Mouse (Mus musculus) spleen, postnatal 36 days (tissue): Measurements from ENCODE around the gene Lmna.
A peak's percentile ranks its signal among the peaks of the same experiment; 100 is the strongest.

Experiments used
- DNase-seq, 2 experiments: peaks; one replicate each; pipeline ENCODE4 v3.0.0; 2022; ENCODE audit warnings: low spot score in 2 of 2, mixed read lengths in 1 of 2

Gene Lmna

GRCm38 (mm10) chr3:88521156-88521555, 11.4 kb upstream of the Lmna start:
- DNase-seq, result no peak

DNA sequence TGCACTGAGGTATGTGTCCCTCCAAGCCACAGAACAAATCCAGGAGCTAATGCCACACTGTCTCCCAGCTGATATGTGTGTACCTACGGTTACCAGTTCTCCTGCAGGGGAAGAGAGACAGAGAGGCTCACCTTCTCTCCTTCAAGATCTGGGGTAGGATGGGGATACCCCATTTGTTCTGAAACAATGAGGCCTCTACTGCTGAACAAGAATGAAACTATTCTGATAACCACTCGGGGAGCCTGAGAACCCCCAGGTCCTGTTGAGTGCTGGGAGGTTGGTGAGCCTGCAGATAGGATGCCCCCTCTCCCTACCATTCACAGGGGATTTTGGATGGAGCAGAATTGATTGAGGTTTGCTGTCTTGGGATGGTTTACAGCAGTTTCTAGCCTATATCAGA, 10.3 kb upstream of the Lmna start:
- DNase-seq, result no peak

GRCm38 (mm10) chr3:88518411-88518810, 8.7 kb upstream of the Lmna start:
- no peak for DNase-seq

- DNase-seq, result no peak
These were observed 6.7 kb upstream of the Lmna start for GRCm38 (mm10) chr3:88516407-88516806.

DNA sequence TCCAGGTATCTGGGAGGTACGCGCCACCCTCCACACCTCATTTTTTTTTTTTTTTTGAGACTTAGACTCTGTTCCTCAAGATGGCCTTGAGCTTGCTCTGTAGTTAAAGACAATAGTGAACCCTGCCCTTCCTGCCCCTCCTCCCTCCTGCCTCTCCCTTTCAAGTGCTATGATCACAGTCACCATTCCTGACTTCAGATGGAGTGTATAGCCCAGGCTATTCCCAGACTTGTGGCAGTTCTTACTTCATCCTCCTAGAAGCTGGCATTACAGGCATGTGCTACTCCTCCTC, 5.3 kb upstream of the Lmna start:
- DNase-seq, result no peak

- DNase-seq, result no peak
These were observed 4.7 kb upstream of the Lmna start for GRCm38 (mm10) chr3:88514231-88515094.

DNA sequence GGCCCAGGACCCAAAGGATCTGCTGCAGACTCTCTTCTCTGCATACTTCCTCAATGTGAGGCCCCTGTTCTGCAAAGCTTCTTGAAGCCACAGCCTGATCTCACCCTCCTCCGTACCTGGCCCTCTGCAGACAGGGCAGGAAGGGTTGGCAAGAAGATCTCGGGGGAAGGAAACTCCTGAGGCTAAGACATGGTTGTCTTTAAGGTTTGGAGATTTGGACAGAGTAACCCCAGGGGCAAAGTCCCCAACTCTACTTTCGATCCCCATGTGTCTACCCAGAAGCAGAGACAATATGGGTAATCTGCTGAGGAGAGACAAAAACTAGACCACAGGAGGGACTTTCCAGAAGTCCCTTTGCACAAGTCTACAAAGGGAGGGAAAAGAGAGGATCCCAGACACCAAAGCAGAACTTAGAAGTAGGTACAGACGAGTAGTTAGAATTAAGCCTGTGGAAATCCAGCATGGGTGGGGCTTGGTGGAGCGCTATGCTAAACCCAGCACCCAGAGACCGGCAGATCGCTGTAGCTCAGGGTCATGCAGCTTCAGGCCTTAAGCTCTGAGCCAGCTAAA, 3.9 kb upstream of the Lmna start:
- DNase-seq, result no peak

- DNase-seq, result no peak
These were observed 3.3 kb upstream of the Lmna start for GRCm38 (mm10) chr3:88512896-88513545.

- no peak for DNase-seq
These were observed 2.6 kb upstream of the Lmna start for GRCm38 (mm10) chr3:88512141-88512895.

GRCm38 (mm10) chr3:88511559-88511958, 1.8 kb upstream of the Lmna start:
- DNase-seq, result no peak

DNA sequence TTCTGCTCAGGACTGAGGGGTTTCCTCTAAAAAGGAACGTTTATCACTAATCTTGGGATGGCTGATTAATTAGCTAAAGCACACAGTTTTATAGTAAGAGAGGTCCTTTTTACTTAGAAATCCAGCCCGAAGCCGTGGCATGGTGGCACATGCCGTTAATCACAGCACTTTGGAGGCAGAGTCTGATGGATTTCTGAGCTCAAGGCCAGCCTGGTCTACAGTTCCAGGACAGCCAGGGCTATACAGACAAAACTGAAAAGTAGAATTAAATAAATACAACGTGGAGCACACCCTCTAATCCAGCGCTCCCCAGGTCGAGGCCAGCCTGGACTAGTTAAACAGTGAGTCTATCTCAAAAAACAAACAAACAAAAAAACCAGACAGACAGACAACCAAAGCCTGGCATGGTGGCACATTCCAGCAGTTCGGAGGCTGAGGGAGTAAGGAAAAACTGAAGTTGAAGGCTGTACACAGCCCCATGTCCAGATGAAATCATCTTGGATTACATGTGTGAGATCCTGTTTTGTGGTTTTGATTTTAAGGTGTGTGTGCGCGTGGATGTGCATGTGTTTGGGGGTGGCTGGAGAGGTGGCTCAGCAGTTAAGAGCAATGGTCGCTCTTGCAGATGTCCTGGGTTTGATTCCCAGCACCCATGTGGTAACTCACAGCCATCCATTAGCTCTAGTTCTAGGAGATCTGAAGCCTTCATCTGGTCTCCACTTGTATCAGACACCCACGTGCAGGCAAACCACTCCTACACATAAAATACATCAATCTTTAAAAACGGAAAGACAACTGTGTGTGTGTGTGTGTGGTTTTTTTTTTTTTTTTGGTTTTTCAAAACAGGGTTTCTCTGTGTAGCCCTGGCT, 899 bp upstream of the Lmna start:
- no peak for DNase-seq

DNA sequence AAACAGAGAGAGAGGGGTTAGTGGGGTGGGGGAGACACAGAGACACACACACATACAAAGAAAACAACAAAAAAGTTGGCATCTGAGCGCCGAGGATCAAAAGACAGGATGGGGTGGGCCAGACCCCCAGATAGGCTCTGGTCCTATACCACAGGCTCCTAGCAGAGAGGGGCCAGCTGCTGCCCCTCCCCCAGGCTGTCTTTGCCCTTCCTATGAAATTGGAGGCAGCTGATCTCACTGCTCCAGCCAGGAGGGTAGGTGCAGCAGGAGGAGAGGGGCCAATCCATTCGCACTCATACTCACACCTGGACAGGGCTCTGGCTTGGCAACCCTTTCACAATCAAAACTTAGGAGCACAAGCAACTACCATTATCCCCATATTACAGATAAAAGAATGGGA, 506 bp downstream of the Lmna start:
- no peak for DNase-seq

DNA sequence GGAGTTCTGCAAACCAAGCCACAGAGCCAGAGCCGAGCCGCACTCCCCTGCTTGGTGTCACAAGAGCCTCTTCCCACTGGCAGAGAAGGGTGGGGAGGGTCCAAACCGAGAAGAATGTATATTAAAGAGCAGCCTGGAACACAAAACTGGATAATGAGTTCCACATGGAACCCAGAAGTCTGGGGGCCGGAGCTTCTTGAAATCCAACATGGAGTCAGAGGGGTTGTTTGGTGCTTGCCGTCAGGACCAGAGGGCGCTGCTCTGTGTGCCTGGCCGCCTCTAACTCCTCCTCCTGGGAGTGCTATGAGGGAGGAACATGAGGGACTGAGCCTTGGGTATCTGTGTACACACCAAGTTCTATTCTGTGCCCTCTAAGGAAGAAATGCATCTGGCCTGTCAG, 4.0 kb downstream of the Lmna start:
- DNase-seq, result no peak

DNA sequence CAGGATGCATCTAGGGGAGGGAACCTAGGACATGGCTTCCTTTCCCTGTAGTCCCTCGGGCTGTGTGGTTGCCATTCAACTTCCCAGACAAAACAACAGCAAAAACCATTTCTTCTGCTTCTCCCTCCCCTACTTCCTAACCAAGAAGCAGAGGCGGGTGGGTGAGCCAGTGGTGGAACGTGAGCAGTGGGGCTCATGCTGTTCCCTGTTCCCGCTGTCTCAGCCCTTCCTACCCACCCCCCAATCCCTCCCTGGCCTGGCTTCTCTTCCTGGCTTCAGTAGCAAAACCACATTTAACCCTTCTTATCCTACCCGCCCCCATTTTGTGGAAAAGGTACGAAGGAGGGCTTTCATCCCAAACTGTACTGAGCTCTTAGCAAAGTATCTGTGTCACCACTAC, 4.7 kb downstream of the Lmna start:
- no peak for DNase-seq

DNA sequence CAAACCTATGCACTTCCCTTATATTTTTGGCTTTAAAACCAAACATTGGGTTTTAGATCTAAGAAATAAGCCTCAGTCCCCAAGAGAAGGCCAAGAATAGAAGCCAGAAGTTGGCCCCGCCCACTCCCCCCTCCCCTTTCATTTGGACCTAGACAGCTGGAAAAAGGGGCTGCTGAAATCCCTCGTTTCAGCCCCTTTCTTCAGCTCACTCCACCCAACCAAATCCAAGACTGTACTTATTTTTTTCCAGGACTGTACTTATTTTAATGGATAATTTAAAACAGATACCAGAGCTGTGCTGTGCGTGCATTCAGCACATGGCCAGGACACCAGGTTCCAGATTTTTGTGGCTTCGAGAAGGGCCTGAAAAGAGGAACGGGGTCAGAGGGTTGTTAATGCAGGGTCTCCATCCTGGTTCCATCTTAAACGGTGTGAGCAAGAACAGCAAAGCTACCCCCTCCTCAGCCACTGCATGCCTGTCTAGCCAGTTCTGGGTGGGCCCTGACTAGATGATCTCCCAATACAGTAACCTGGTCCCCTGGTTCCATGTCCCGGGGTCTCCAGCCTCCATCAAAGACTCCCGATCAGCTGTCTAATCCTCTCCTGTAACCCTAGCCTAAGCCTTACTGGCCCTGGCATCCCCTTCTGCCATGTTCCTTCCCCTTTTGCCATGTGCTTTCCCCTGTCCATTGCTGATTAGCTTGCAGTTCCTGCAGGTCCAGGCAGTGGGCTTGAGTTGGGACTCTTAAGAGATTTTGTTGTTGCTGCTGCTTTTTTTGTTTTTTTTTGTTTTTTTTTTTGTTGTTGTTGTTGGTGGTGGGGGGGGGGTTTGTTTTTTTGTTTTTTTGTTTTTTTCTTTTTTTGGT, 5.6 kb downstream of the Lmna start:
- DNase-seq, result no peak

DNA sequence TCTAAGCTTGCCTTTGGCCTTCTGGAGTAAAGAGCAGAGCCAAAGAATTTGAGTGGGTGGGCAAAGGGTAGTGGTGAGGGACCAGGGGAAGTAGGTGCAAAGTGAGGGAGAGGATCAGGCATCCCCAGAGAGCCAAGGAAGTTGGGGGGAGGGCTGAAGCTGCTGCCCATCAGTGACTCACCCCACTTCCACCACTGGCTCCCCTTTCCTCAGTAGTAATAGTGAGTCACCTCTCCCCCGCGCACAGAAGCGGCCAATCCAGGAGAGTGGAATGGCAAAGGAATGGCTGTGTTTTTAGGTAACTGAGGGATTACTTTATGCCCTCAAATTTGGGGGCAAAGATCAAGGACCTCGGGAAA, 6.3 kb downstream of the Lmna start:
- DNase-seq, result no peak

DNA sequence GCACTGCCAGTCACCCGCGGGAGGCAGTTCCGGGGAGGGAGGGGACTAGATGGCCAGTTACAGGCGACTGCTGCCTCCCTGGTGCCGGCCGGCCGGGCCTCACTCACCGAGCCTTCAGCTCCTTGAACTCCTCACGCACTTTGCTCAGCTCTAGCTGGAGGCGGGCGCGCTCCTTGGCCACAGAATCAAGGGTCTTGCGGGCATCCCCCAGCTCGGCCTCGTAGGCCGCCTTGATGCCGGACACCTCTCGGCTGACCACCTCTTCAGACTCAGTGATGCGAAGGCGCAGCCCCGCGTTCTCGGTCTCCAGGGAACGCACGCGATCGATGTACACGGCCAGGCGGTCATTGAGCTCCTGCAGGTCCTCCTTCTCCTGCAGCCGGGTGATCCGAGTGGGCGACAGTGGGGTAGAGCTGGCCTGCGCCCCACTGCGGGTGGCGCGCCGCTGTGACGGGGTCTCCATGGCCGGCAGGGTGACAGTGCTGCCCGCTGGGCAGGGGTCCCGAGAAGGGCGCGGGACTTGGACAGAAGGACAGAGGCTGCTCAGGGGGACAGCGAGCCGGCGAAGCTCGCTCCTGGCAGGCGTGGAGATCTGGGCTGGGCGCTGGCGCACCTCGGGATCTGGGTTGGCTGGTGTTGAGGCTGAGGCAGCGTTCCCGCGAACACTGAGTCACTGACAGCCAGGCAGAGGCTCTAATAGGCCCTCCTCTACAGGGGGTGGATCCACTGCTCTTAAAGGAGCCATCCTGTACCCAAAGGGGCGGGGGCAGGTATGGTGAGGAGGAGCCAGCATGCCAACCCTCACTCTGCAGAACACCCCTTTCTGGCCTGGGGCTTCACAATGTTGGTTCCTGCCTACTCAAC, 6.9 kb downstream of the Lmna start:
- peak; percentile 70 to 78 for DNase-seq

- no peak for DNase-seq
These were observed 7.7 kb downstream of the Lmna start for GRCm38 (mm10) chr3:88502031-88502571.

GRCm38 (mm10) chr3:88501366-88502030, 8.3 kb downstream of the Lmna start:
- no peak for DNase-seq
